Mouse (Mus musculus) ES-CJ7 (cell line): Measurements from ENCODE around the gene Ikzf4.
A peak's percentile ranks its signal among the peaks of the same experiment; 100 is the strongest.

Experiments
- DNase-seq: peaks from one replicate; pipeline ENCODE4 v3.0.0; 2011; ENCODE audit warnings: low read depth, low spot score

Gene Ikzf4

DNA sequence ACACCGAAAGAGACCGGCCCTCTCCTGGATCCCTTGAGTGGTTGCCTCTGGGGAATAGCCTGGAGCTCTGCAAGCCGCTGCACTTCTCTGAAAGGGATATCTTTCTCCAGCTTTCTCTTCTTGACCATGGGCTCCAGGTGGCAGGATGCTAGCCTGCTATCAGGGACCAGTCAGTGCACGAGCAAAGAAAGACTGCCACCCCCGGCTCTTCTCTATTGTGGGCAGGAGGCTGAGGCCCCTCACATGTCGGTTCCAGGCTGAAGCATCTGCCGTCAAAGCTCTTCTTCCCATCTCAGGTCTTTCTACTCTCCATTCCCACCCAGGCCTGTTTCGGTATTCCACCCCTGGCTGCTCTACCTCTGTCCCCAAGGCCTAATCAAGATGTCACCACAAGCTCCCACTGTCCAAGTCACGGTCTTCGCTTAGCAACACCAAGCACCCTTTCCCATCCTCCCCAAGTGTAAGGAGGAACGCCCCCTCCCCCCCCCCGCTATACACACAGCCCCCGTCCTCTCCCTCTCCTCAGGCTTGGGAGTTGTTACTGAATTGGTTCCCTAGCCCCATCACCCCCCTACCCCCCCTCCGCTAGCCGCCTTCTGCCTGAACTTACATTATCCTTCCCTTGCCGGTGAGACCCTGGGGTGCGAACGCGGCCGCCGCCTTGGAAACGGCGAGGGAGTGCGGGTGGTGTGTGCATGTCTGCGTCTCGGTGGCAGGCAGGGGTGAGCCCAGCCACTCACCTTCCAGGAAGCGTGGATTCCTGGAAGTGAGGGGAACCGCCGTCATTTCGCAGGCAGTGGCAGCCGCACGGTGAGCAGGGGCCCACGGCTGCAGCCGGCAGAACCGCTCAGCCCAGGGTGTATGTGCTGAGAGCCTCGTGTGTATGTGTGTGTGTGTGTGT lies at the start of gene Ikzf4:
Gene Ikzf4, minus strand, starts transcription at position 881 of the 901 bp plus-strand sequence.
- DNase-seq, result peak; percentile 52

DNA sequence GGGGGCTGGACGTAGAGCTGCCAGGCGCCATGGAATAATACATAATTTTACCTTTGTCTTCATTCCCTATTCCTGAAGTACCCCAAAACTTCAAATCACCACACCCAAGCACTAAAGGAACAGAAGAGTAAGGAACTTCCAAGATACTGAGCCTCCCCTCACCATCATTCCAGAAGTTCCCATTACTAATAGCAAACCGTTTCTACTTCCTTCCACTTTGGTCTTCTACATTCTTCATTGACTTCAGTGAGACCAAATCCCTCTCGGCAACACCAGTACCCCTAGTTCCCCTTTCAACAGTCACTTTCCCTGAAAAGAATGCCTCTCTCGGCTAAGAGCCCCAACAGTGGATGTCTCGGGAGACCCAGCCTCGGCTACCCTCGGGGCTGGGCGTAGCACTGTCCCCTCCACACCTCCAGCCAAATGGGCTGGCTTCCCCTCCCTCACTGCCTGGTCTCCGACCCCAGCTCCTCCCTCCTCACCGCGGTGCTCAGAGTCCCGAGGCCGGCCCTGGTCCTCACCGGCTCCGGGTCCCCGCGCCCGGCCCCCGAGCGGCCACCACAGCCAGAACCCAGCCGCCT lies 49.7 kb upstream of the Ikzf4 start:
- peak; percentile 54 for DNase-seq

DNA sequence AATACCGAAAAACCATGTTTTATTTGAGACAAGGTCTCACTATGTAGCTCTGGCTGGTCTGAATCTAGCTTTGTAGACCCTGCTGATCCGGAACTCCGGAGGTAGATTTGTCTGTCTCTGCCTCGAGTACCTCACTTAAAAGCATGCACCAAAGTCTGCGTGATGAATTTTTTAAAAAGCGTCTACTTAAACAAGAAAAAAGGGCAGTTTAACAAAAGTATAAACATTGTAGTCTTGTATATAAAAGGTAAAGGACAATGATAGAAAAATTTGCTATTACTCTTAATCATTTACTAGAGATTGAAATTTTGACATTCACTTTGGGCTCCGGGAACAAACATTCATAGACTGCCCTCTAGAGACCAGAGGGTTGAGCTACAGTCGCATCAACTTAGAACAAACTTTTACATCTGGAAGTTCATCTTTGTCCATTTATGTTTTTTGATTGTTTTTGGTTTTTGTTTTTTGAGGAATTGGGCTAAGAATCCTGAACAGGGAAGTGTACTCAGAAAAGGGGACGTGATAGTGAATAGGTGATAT lies 28.7 kb upstream of the Ikzf4 start:
- no peak for DNase-seq

DNA sequence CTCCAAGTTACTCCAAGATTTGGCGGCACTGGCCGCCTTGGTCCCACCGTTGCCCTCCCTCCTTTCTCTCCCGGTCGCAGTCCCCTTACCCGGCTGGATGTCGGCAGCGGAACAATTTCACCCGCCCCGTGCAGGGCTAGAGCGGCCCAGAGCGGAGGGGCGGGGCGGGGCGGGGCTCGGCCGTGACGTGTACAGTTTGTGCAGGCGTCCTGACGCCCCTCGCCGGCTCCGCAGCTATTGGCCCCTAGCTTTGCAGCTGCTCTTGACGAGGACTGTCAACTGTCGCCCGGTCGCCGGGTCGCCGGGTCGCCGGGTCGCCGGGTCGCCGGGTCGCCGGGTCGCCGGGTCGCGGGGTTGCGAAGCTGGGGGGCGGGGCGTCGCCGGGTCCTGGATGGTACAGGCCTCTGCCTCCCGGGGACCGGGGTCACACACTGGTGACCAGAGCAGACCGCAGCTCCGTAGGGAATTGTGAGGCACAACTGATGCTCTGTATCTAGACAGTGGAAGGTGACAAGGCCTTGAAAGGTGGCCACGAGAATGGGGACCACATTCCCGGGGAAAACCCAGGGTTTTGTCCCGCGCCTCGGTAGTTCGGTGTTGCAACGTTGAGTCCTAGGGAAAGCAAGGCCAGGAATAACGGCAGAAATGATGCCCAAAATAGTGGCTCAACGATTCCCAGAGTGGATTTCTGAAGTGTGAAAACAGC lies 28.1 kb upstream of the Ikzf4 start, which contains the start of gene Suox:
Gene Suox, minus strand, starts transcription at position 311 of the 706 bp plus-strand sequence.
- DNase-seq, result peak; percentile 73

DNA sequence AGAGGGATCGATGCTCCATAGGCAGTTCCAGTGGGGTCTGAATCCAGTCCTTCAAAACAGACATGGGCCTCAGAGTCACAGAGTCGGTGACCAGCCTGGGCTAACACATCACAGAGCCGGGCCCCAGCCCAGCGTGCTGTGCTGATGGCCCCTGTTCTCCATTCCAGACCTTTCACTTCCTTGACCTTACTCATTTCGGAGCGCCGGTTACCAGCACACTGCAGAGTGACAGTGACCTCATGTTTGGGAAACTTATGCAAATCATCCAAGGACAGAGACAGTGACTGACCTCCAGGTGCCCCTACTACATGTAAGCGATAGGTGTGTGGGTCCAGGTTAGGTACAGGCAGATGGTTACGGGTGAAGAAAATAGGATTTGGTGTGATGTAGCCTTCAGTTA lies 25.4 kb upstream of the Ikzf4 start:
- DNase-seq, result no peak

DNA sequence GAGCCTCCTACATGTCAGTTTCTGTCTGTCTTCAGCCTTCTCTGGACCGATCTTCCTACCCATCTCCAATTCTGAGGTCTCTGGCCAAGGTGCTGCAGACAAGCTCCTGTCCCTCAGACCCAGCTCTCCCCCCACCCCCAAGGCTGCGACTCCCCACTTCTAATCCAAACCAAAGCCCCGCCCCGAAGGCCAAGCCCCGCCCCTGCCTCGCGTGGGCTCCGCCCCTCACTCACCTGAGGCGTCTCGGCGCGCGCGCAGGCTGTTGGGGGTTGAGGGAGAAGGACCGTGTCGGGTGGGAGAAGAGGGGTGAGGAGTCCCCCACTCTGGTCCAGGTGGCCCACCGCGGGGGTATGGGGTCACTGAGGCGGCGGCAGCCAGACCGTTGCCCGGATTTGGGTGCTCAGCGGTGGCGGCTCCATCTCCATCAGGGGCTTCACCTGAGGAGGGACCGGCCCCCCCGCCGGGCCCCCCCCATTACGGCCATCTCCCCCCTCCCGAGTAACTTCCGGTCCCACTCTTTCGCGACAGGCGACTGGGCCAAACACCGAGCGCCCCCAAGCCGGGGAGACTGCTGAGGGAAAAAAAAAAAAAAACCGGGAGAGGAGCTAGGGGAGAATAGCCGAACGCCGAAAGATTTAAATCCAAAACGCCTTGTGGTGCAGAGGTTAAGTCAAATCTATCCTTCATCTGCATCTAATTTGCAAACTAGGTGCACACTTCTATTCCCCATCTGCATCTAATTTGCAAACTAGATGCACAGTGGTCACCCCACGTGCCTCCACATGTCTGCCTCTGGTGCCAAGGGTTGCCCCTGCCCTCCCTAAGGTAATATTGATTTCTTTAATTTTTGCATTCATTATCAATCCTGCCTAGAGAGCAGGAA lies 23.2 kb upstream of the Ikzf4 start:
- DNase-seq, result peak; percentile 86

DNA sequence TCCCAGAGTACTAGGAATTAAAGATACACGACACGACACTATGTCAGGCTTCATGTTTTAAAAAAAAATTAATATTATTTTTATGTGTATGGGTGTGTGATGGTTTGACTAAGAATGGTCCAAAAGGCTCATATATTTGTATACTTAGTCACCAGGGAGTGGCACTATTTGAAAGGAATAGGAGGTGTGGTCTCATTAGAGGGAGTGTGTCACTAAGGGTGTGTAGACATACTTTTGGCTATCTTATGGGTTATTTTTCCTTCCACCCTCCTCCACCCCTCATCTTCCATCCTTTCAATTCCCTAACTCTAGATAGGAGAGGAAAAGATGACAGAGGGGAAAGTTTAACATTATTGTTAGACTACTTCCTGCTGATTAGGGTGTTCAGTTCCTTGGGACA lies 20.0 kb upstream of the Ikzf4 start:
- DNase-seq, result no peak

DNA sequence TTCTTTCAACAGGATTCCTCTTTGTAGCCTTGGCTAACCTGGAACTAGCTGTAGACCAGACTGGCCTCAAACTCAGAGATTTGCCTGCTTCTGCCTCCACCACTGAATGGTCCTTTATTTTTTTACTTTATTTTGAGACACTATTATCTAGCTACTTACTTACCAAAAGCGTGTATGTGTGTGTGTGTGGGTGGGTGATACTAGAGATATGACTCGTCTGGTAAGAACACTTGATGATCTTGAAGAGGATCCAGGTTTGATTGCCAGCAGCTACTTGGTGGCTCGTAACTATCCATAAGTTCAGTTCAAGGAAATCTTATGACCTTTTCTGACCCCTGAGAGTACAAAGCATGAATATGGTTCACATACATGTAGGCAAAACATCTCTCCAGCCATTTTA lies 19.5 kb upstream of the Ikzf4 start:
- DNase-seq, result no peak

DNA sequence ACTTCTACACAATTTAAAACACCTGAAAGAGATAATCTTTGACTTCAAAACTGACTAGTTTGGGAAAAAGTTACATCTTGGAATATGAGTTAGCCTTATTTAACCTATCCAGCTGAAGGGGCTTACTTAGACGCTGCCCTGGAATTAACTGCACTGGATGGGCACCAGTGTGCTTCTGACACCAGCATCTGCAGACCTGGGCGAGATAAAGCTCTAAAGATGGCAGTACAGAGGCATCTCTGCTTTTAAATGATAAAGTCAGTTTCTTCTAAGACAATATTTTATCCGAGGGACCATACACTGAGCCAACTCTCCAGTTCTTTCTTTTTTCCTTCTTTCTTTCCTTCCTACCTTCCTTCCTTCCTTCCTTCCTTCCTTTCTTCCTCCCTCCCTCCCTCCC lies 19.0 kb upstream of the Ikzf4 start:
- no peak for DNase-seq

DNA sequence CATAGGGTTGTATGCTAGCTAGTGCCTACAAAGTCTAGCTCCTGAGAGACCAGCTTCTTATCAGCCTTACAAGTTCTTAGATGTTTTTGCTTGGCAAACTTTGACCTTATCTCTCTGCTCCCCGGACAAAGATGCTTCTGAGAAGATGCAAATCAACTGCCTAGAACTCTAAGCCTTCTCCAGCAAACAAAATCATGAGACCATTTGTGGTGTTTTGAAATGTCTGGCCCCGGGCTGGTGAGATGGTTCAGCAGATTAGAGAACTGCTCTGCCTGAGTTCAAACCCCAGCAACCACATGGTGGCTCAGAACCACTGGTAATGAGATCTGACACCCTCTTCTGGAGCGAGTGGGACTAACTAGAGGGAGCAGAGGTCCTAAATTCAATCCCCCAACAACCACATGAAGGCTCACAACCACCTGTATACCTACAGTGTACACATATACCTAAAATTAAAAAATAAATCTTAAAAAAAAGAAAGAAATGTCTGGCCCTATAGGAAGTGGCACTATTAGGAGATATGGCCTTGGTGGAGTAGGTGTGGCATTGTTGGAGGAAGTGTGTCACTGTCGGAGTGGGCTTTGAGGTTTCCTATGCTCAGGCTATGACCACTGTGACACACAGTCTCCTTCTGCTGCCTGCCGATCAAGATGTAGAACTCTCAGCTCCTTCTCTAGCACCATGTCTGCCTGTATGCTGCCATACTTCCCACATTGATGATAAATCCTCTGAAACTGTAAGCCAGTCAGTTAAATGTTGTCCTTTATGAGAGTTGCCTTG lies 17.8 kb upstream of the Ikzf4 start:
- no peak for DNase-seq

DNA sequence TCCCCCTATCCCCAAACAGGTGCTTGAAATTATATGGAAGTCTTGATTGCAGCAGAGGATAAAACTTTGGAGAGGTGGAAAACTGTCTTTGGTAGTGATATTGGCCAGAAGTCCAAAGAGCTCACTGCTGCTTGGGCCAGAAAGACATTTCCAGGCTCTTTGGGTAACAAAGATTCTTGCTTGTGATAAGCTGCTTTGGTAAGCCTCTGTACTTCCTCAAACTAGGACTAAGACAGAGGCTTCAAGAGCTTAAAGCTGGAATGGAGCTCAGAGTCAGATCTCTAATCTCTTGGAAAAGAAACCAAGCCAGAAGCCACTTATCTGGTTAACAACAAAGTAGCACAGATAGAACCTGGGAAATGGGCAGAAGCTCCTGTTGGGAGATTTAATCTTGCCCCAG lies 16.7 kb upstream of the Ikzf4 start:
- DNase-seq, result no peak

DNA sequence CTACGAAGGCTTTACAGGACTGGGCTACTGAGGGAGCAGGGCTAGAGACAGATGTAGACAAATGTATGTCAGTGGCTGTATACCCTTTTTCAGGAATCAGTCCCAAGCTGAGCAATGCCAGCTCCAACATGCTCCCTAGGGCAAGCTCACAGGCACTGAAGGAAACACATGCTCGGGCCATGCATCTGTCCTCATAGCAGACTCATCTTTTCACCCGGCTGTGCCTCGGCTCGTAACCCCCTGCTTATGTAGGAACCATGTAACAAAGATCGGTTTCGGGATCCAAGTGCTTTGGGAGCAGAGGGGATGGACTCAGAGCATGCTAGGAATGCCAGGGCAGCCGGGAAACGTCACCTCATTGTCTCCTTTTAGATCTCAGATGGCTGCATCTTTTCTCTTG lies 13.7 kb upstream of the Ikzf4 start:
- no peak for DNase-seq

DNA sequence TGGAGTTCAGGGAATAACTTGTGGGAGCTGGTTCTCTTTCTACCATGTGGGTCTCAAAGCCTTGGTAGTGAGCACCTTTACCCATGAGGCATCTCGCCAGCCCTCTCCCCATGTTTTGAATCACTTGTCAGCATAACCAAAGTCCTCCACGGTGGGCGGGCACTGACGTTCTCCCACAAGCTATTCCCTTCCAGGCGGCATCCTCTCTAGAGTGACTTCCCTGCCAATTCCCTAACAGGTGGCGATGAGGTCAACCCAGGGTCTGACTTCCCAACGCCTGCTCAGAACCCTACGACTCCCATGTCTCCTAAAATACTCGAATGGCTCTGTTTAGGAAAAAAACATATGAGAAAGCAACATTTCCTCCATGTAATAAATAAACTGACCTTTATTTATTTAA lies 12.1 kb upstream of the Ikzf4 start:
- no peak for DNase-seq

DNA sequence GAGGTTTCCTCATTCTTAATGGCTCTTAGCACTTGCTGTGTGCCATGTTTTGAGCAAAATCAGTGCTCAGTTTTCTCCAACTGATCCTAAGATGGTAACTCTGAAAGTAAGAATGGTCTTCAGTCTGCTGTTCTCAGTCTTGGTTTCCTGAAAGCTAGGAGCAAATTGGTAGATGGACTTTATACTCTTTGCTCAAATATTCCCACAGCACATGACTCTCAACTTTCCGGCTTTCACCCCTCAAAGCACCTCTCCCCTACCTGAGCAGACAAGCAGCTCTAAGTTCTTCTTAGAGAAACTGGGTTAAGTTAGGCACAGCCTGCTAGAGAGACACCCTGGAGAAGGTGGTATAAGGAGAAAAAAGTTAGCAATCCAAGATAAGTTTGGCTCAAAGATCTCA lies 10.9 kb upstream of the Ikzf4 start:
- no peak for DNase-seq

DNA sequence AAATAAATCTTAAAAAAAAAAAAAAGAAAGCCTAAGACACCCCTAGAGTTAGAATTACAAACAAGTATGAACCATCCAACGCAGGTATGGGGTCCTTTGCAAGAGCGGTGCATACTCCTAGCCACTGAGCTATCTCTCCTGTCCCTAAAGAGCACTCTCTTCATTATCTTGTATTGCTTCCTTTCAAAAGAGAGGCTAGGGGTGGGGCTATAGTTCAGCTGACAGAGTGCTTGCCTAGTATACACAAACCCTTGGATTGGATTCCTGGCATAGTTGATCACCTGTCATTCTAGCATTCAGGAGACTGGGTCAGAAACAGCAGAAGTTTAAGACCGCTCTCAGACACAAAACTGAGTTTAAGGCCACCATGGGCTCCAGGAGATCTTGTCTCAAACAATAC lies 9.5 kb upstream of the Ikzf4 start:
- no peak for DNase-seq

DNA sequence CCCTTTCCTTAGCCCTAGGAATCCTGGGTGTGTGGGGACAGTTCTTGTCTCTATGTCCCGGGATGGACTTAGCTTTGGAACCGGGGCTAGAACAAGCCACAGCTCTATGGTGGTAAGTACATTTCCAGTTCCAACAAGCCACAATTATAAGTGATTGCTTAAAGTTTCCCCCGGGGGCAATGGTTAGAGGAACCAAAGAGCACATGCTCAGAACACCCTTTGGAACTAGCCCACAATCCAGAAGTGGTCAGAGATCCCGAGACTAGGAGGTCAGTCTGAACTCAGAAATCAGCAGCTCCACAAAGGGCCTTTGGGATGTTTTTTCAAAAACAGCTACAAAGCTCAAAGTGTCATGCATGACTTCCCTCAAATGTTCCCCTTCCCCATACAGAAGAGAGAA lies 8.1 kb upstream of the Ikzf4 start:
- no peak for DNase-seq

DNA sequence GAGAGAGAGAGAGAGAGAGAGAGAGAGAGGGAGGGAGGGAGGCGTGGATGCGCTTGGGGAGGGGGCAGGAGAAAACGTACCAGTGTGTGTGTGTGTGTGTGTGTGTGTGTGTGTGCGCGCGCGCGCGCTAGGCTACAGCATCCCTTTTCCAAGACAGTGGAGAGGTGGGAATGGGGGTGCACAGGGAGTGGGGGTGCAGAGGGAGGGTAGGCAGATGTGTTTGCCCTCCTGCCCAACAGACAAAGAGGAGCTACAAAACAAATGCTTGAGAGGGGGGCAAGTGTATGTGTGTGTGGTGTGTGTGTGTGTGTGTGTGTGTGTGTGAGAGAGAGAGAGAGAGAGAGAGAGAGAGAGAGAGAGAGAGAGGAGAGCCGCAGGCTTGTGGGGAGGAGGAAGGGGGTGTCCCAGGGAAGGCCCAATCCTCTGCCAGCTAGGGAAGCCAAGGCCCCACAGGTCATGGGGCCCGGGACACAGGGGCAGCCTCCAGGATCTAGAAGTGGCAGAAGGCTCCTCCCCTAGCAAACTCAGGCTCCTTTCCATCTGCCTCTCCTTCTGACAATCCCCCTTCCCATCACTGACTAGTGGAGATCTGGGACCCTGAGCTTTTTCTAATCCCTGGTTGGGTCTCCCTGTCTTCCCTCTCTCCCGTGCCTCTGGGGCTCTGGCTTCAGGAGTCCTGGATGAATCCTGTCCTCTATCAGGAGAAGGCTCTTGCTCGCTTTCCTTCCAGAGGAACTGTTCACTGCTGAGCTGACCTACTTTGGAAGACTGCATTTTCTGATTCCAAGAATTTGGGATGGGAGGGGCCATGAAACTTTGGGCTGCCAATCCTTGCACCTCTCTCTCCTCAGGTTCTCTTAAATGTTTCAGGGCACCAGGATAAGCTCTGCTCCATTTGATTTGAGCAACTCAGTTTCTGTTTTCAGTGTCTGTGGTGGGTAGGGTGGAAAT lies 623 bp upstream of the Ikzf4 start:
- DNase-seq, result no peak

DNA sequence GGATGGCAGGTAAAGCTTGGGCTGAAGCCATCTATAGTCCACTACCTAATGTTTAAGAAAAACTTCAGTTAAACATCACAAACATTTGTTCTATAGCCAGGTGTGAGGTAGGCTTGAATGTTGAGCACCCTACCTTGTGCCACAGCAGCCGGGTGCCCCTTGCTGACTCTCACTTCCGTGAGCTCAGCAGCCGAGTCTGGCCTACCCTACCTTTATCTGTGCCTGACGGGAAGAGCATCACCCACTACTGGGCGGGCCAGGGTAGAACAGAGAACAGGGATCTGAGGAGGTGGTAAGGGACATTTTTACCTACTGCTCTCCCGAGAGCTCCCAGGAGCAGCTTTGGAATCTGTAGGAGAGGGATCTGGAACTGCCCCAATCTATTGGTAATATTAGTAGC lies 3.0 kb downstream of the Ikzf4 start:
- DNase-seq, result no peak

DNA sequence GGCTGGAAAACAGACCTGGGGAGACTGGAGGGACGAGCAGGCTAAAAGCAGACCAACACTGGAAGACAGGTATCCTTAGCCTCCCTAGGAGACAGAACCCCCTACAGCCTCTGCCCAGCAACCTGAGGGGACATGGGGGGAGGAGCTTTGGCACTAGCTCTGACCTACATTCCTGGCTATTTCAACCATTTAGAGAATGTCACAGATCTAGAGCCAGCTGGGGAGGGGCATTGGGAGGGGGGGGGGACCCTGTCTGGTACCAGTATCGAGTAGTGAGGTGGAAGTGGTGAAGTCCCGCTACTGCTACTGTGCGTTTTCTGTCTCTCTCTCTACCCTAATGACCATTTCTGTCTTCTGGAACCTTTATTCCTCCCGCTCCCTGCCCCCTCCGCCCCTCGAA lies 3.9 kb downstream of the Ikzf4 start:
- DNase-seq, result no peak
